In genomic region chr15:99325598-99325997, GRCm38 (mm10) we compare ENCODE assay signal across 32 mouse cellular contexts. TPM values are rescaled to one million over a fixed set of nuclear protein-coding genes. Genes with fewer than 3 reads are reported as not detected.
DNase-seq lines count a peak whose midpoint lies in the region; ATAC-seq and TF ChIP-seq lines count a peak whose summit lies in the region.
"Had no signal": no experiment of that assay in that cellular context is flagged by ENCODE, and none has a peak within 500 bp of the region (broad histone marks: within the 10 kb centered on the region; RNA-seq: fewer than 3 reads in every experiment).

No protein-coding gene starts in this region.

- H3K27me3 ChIP-seq in heart, embryonic 13.5 days (replicated peaks) = no peaks in the 10 kb centered on the region
- no peaks in the 10 kb centered on the region for H3K27me3 ChIP-seq in kidney, adult 2 months (replicated peaks; ENCODE audit: control insufficient read depth, insufficient read depth, low read length)
- H3K27me3 ChIP-seq: embryonic facial prominence, embryonic 13.5 days; forebrain, embryonic 15.5 days; hindbrain, embryonic 15.5 days; liver, embryonic 12.5 days; midbrain, embryonic 15.5 days; neural tube, embryonic 15.5 days had no signal

- no peak overlapping the region for H3K4me3 ChIP-seq in heart, embryonic 13.5 days
- no peak overlapping the region for H3K4me3 ChIP-seq in kidney, adult 2 months (ENCODE audit: insufficient read depth, low read depth, low read length)
- no peak overlapping the region for H3K4me3 ChIP-seq in left cerebral cortex, adult 2 months
- H3K4me3 ChIP-seq: embryonic facial prominence, embryonic 13.5 days; forebrain, embryonic 10.5 days; forebrain, embryonic 15.5 days; heart, embryonic 10.5 days; hindbrain, embryonic 10.5 days; hindbrain, embryonic 15.5 days; layer of hippocampus, adult 2 months; liver, embryonic 12.5 days; midbrain, embryonic 10.5 days; midbrain, embryonic 15.5 days; neural tube, embryonic 15.5 days had no signal

- TF ChIP-seq CTCF in kidney, adult 2 months (conservative IDR thresholded peaks at IDR 0.05; ENCODE audit: insufficient read depth, insufficient read length, low read depth, low read length) = no peak
- no peak for TF ChIP-seq CTCF in left cerebral cortex, adult 2 months (IDR thresholded peaks at IDR 0.05)

- WGBS in heart, embryonic 13.5 days = 88% methylated on average over 6 of the region's 6 CpGs
- WGBS in kidney, adult 2 months = 63% methylated on average over 6 of the region's 6 CpGs

- intact Hi-C loops in heart, postnatal 36 days (cut with DNase I) = no loop called here
- intact Hi-C loops in left cerebral cortex, adult 2 months (cut with DNase I) = no loop called here
- intact Hi-C loops in left cerebral cortex, postnatal 36 days (cut with DNase I) = no loop called here

- no peak overlapping the region for H3K4me2 ChIP-seq in heart, embryonic 13.5 days
- H3K4me2 ChIP-seq: embryonic facial prominence, embryonic 13.5 days; forebrain, embryonic 15.5 days; hindbrain, embryonic 15.5 days; liver, embryonic 12.5 days; midbrain, embryonic 15.5 days; neural tube, embryonic 15.5 days had no signal

- no peak overlapping the region for H3K9ac ChIP-seq in heart, embryonic 13.5 days
- H3K9ac ChIP-seq: embryonic facial prominence, embryonic 13.5 days; forebrain, embryonic 15.5 days; hindbrain, embryonic 15.5 days; liver, embryonic 12.5 days; liver, postnatal 0 days; midbrain, embryonic 15.5 days; neural tube, embryonic 15.5 days had no signal

- peak overlapping the region; percentile 73 for H3K27ac ChIP-seq in heart, embryonic 13.5 days (replicated peaks)
- peak overlapping the region; percentile 66 for H3K27ac ChIP-seq in kidney, adult 2 months (ENCODE audit: insufficient read depth, low read depth, low read length)
- peak overlapping the region; percentile 28; the same call in 1 of the 2 replicates for H3K27ac ChIP-seq in left cerebral cortex, adult 2 months
- H3K27ac ChIP-seq: embryonic facial prominence, embryonic 13.5 days; forebrain, embryonic 10.5 days; forebrain, embryonic 15.5 days; hindbrain, embryonic 10.5 days; hindbrain, embryonic 15.5 days; liver, embryonic 12.5 days; midbrain, embryonic 10.5 days; midbrain, embryonic 15.5 days had no signal

- no peak for ATAC-seq in heart, embryonic 13.5 days (ENCODE audit: extremely low read depth, insufficient number of reproducible peaks, low FRiP score, low TSS enrichment)
- ATAC-seq: CD4-positive, CD25-positive, alpha-beta regulatory T cell, adult 4 months; forebrain, embryonic 15.5 days; inflammation-experienced regulatory T-cells, adult 6 months; liver, embryonic 12.5 days; liver, postnatal 0 days; midbrain, embryonic 15.5 days had no signal

- H3K4me1 ChIP-seq in heart, embryonic 13.5 days = peaks cover 18% of the 10 kb centered on the region
- H3K4me1 ChIP-seq in kidney, adult 2 months (ENCODE audit: control insufficient read depth, insufficient read depth, low read length) = peaks cover 11% of the 10 kb centered on the region; the same call in 1 of the 2 replicates
- H3K4me1 ChIP-seq: forebrain, embryonic 15.5 days; hindbrain, embryonic 15.5 days; midbrain, embryonic 15.5 days; neural tube, embryonic 15.5 days had no signal

- TF ChIP-seq POLR2A in kidney, adult 2 months (IDR thresholded peaks at IDR 0.05; ENCODE audit: low read depth, low read length) = no peak

- DNase-seq in heart, postnatal 36 days = no peak
- peak; percentile 49 for DNase-seq in kidney, adult 2 months
- DNase-seq in kidney, adult 8-10 months = no peak
- DNase-seq in left cerebral cortex, adult 2 months (ENCODE audit: extremely low spot score in 1 of 2, low spot score in 2 of 2) = no peak
- DNase-seq in left cerebral cortex, postnatal 36 days (ENCODE audit: low spot score in 2 of 2) = no peak
- DNase-seq: adrenal gland, postnatal 25 days; cerebellum, adult 18-20 months; cerebellum, postnatal 10 days; left cerebral cortex, postnatal 4 days; liver, postnatal 0 days; retina, postnatal 1 day; right cerebral cortex, postnatal 14 days had no signal

- H3K36me3 ChIP-seq in heart, embryonic 13.5 days = peaks cover 95% of the 10 kb centered on the region
- no peaks in the 10 kb centered on the region for H3K36me3 ChIP-seq in kidney, adult 2 months (ENCODE audit: control insufficient read depth, insufficient read depth, low read length)

- H3K9me3 ChIP-seq in heart, embryonic 13.5 days = no peaks in the 10 kb centered on the region
- H3K9me3 ChIP-seq: embryonic facial prominence, embryonic 13.5 days; forebrain, embryonic 10.5 days; forebrain, embryonic 15.5 days; heart, embryonic 10.5 days; hindbrain, embryonic 10.5 days; hindbrain, embryonic 15.5 days; liver, embryonic 12.5 days; midbrain, embryonic 10.5 days; midbrain, embryonic 15.5 days; neural tube, embryonic 15.5 days had no signal

RNA-seq across cellular contexts. Expression of gene Fam186b, which starts 29.9 kb away (rescaled TPM):
- polyA plus RNA-seq in heart, embryonic 13.5 days (2015; fragmentation: Nextera tagmentation; extraction: Ambion mirVana) = 0.40 and 0.52 TPM in 2 replicates
- total RNA-seq in heart, postnatal 36 days (2021) = not detected
- 0.13 and 0.24 TPM in 2 replicates for polyA plus RNA-seq in kidney, adult 2 months (2012; rRNA removed)
- total RNA-seq in left cerebral cortex, adult 2 months (2021) = 1 to 10 TPM; 1.3 to 1.8 TPM
- total RNA-seq in left cerebral cortex, postnatal 36 days (2021) = 1 to 10 TPM; 1.7 to 1.8 TPM
- total RNA-seq: common myeloid progenitor, adult 5-6 weeks; gastrocnemius, adult 18-20 months; gastrocnemius, postnatal 4 days; megakaryocyte progenitor cell, adult 5-6 weeks had no signal
- polyA plus RNA-seq: liver, postnatal 0 days; small intestine, adult 2 months; stomach, embryonic 14.5 days had no signal

RNA-seq across cellular contexts. Expression of gene Prpf40b, which starts 30.7 kb away (rescaled TPM):
- polyA plus RNA-seq in heart, embryonic 13.5 days (2015; fragmentation: Nextera tagmentation; extraction: Ambion mirVana) = 37.4 and 41.5 TPM in 2 replicates
- total RNA-seq in heart, postnatal 36 days (2021) = 10 to 100 TPM; 20.4 to 24.3 TPM
- polyA plus RNA-seq in kidney, adult 2 months (2012; rRNA removed) = 48.0 and 59.4 TPM in 2 replicates
- 100 to 1,000 TPM; 111 to 119 TPM for total RNA-seq in left cerebral cortex, adult 2 months (2021)
- 100 to 1,000 TPM in 1 of 2 experiments, 10 to 100 TPM in 1; 88.1 to 104 TPM for total RNA-seq in left cerebral cortex, postnatal 36 days (2021)

RNA-seq across cellular contexts. Expression of gene Fmnl3, which starts 44.7 kb away (rescaled TPM):
- polyA plus RNA-seq in heart, embryonic 13.5 days (2015; fragmentation: Nextera tagmentation; extraction: Ambion mirVana) = 12.9 and 13.0 TPM in 2 replicates
- 10 to 100 TPM; 19.0 to 22.3 TPM for total RNA-seq in heart, postnatal 36 days (2021)
- 26.8 and 26.9 TPM in 2 replicates for polyA plus RNA-seq in kidney, adult 2 months (2012; rRNA removed)
- 10 to 100 TPM in 1 of 2 experiments, 1 to 10 TPM in 1; 10.0 to 11.4 TPM for total RNA-seq in left cerebral cortex, adult 2 months (2021)
- total RNA-seq in left cerebral cortex, postnatal 36 days (2021) = 10 to 100 TPM; 10.6 to 10.8 TPM
